ENCODE assay signal across 17 mouse cellular contexts in the genomic region with DNA sequence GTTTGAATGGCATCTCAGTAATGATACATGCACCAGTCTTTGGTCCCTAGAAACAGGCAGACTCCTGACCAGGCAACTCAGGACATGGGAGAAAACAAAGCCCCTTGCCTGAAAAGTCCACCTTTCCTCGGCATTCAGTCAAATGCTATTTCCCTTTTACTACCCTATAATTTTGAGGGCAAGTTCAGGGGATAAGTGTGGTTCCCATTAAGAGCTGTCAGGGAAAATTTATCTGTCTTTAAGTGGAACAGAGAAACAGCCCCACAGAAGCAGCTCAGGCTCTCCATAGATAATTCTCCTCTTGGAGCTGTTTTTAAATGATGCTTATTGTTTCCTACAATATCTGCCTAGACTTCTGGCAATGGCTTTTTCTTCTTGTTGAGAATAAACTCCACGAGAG.
DNase-seq lines count a peak whose midpoint lies in the region.
"Had no signal": no experiment of that assay in that cellular context is flagged by ENCODE, and none has a peak within 500 bp of the region (broad histone marks: within the 10 kb centered on the region; RNA-seq: fewer than 3 reads in every experiment).

No protein-coding gene starts in this region.

- DNase-seq in embryo, embryonic 11 days: peak; percentile 27
- DNase-seq in embryo, embryonic 9.5 days (ENCODE audit: extremely low spot score): no peak
- DNase-seq in embryo, embryonic 11.5 days (ENCODE audit: low read depth, low spot score): peak; percentile 7
- peak; percentile 41 for DNase-seq in forelimb bud, embryonic 11.5 days (ENCODE audit: low read depth, low spot score)
- peak; percentile 59 for DNase-seq in mesoderm, embryonic 11.5 days (ENCODE audit: low read depth, low spot score)
- no peak for DNase-seq in heart, postnatal 14 days
- no peak for DNase-seq in kidney, adult 18-20 months
- DNase-seq: adrenal gland, adult 2 months; adrenal gland, postnatal 10 days; adrenal gland, postnatal 25 days; cerebellum, adult 11 months; cerebellum, adult 18-20 months; cerebellum, adult 8-10 months; cerebellum, adult 9-11 months; cerebellum, postnatal 14 days; cerebellum, postnatal 36 days; forebrain, postnatal 0 days had no signal

- intact Hi-C loops in heart, postnatal 14 days (cut with DNase I): no loop called here

Comparison
In these comparisons a context has a peak if more than half of its experiments do, and no peak if none do; other contexts are left out.
1. DNase-seq: peak in embryo, embryonic 11 days (single experiment), embryo, embryonic 11.5 days (single experiment), forelimb bud, embryonic 11.5 days (single experiment) and mesoderm, embryonic 11.5 days (single experiment); none in embryo, embryonic 9.5 days (single experiment), heart, postnatal 14 days (0 of 2) and kidney, adult 18-20 months (single experiment).